Mouse (Mus musculus): ENCODE data around the gene Luc7l2. TPM values are rescaled to one million over a fixed set of nuclear protein-coding genes. Genes with fewer than 3 reads are reported as not detected.

Luc7l2 gene
- polyA plus RNA-seq (2012; rRNA removed): 63.2 and 68.2 TPM in 2 replicates

DNA sequence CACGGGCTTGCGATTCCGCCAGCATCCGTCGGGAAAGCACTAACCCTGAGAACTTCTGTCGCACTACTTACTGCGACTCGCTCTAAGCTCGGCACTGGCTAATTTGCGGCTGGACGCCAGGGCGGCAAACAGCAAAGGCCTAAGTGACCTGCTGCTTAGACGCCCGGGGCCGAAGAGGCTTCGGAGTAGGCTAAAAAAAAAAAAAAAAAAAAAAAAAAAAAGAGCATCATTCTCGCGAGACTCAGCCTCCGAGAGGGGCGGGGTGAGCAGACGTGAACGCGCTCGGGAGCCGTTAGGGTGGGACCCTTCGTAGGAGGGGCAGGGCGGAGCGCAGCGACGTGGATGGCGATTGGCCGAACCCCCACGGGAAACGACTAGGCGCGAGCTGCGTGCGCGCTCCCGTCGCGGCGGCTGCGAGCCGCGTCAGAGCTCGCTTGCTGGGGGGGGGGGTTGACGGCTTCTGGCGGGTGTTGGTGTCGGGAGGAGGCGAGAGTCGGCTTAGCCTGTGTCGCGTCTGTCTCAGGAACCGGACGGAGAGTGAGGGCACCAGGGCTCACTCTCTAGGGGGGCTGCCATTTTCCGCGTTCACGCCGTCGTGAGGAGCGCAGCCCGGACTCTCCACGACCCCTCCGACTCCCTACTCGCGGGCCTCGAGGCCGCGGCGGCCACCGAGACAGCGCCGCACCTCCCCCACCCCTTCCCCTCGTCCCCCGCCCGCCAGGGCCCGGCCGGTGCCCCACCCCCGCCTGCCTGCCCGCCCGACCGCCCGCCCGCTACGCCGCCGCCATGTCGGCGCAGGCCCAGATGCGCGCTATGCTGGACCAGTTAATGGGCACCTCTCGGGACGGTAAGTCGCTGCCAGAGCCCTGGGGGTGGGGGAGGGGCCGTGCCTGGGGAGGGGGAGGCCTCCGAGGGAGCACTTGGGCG lies at the start of gene Luc7l2:
Gene Luc7l2 (plus strand): TSS at position 273 of the 927 bp plus-strand sequence.

DNA sequence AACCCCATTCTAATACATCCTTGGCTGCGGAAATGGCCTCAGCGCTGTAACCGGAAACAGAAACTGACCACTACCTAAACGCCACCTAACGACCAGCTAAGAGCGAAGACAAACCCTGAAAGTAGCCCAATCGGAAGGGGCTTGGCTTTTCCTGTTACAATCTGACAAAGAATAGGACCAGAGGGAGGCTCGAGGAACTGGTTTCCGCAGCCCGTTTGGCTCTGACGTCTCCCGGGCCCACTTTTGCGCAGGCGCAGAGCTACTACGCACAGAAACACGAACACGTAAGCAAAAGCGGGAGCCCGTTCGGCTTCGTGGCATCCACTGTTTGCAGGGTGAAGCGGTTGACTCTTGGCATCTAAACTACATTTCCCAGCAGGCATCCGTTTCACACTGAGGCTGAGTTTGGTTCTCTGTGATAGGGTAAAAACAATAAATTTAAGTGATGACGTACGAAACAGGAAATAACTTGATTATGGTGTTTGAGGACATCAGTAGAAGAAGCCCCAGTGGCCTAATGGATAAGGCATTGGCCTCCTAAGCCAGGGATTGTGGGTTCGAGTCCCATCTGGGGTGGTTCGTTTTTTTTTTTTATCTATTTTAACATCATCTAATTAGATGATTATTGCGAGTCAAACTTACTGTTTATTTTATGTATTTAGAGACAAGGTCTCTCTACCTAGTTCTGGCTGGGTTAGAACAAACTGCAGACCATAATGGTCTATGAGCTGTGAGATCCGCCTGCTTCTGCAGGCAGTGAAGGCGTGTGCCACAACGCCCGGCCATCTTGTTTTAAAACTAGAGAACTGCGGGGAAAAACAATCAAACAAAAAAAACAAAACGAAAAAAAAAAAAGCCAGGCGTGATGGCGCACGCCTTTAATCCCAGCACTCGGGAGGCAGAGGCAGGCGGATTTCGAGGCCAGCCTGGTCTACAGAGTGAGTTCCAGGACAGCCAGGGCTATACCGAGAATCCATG lies 17.4 kb upstream of the Luc7l2 start, which contains the start of gene Fmc1:
Gene Fmc1 (plus strand): TSS at position 75 of the 978 bp plus-strand sequence.

DNA sequence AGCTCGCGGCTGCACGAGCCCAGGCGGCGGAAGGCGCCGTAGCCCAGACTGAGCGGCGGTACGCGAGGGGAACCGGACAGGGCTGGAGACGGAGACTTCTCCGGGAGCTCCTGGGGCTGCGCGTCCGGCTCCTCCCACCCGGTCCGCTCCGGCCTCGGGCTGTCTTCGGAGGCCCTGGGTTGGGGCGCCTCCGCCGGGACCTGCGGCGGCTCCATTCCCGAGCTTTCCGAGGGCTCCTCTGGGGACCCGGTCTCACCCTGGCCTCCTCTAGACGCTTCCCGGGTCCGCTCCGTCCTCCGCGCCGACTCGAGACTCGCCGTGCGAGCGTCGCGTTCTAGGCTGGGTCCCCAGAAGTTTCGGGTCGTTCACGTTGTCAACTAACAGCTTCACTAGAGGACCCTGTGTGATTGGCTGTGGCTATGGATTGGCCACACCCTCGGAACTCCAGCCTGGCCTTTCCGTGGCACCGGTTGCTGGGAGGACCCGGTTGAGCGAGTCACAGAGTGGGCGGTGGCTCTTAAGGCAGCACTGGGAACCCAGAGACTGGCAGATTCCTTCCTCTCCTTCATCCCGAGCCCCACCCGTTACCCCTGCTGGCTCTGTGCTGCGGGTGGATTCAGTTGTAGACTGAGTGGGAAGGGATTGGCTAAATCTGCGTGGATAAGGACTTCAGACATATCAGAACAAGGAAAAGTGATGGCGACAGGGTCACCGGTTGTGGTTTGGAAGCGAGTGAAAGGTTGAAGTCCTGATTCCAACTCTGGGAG lies 85.9 kb downstream of the Luc7l2 start, which contains the start of gene Klrg2:
Gene Klrg2 (minus strand): TSS at position 391 of the 767 bp plus-strand sequence.

Other genes starting within 250 kb of the Luc7l2 start
- gene Zc3hav1, start 196.7 kb upstream of the Luc7l2 start, polyA plus RNA-seq (2012; rRNA removed): 23.2 and 27.3 TPM in 2 replicates
- gene Ttc26, start 169.9 kb upstream of the Luc7l2 start, polyA plus RNA-seq (2012; rRNA removed): 0.28 and 0.33 TPM in 2 replicates
- 4.9 and 5.7 TPM in 2 replicates for gene Ubn2, start 117.4 kb upstream of the Luc7l2 start, polyA plus RNA-seq (2012; rRNA removed)
- gene Fmc1, start 17.8 kb upstream of the Luc7l2 start, polyA plus RNA-seq (2012; rRNA removed): 48.3 and 55.2 TPM in 2 replicates
- gene Klrg2, start 85.9 kb downstream of the Luc7l2 start, polyA plus RNA-seq (2012; rRNA removed): 0.01 and 0.05 TPM in 2 replicates
- gene Clec2l, start 111.7 kb downstream of the Luc7l2 start, polyA plus RNA-seq (2012; rRNA removed): 0.14 and 0.19 TPM in 2 replicates

All from liver, embryonic 14 days (tissue).